Mouse (Mus musculus): Measurements from ENCODE around the gene Cul7. TPM values are rescaled to one million over a fixed set of nuclear protein-coding genes. Genes with fewer than 3 reads are reported as not detected.

The Cul7 gene
- 33.6 and 36.2 TPM in 2 replicates for polyA plus RNA-seq (2014; fragmentation: Nextera tagmentation; extraction: Ambion mirVana)

GRCm38 (mm10) chr17:46650232-46651031, at the start of gene Cul7:
TSS of gene Cul7 (plus strand) at chr17:46650337.
- Histone ChIP-seq H3K36me3 (ENCODE audit: control insufficient read depth, insufficient read depth, low read length) (peaks cover 30% of the 10 kb centered on the region), H3K4me2 (peak within 1 kb of the TSS; percentile 93), H3K9ac (ENCODE audit: low read depth, low read length) (peak within 1 kb of the TSS; percentile 94), H3K27me3 (ENCODE audit: control insufficient read depth, insufficient read depth, low read length) (no peaks in the 10 kb centered on the region), H3K9me3 (replicated peaks; ENCODE audit: control insufficient read depth, low read length) (no peaks in the 10 kb centered on the region), H3K4me3 (ENCODE audit: low read depth, low read length) (peak within 1 kb of the TSS; percentile 79), H3K4me1 (ENCODE audit: control insufficient read depth, insufficient read depth, low read length) (peaks cover 26% of the 10 kb centered on the region), H3K27ac (ENCODE audit: low read depth, low read length) (peak within 1 kb of the TSS; percentile 97)
- peak; percentile 91 for ATAC-seq (replicated peaks; ENCODE audit: insufficient number of reproducible peaks, low FRiP score, low TSS enrichment)
- WGBS (ENCODE audit: insufficient replicate concordance) = under 1% methylated on average over 56 of the region's 58 CpGs

- H3K4me2 ChIP-seq = no peak overlapping the region
- no peak for ATAC-seq (replicated peaks; ENCODE audit: insufficient number of reproducible peaks, low FRiP score, low TSS enrichment)
- no peaks in the 10 kb centered on the region for H3K27me3 ChIP-seq (ENCODE audit: control insufficient read depth, insufficient read depth, low read length)
- 81% methylated on average over 2 of the region's 2 CpGs for WGBS (ENCODE audit: insufficient replicate concordance)
- H3K4me1 ChIP-seq (ENCODE audit: control insufficient read depth, insufficient read depth, low read length) = peaks cover 20% of the 10 kb centered on the region
- H3K9ac ChIP-seq (ENCODE audit: low read depth, low read length) = no peak overlapping the region
- H3K27ac ChIP-seq (ENCODE audit: low read depth, low read length) = no peak overlapping the region
- no peaks in the 10 kb centered on the region for H3K36me3 ChIP-seq (ENCODE audit: control insufficient read depth, insufficient read depth, low read length)
- no peak overlapping the region for H3K4me3 ChIP-seq (ENCODE audit: low read depth, low read length)
- H3K9me3 ChIP-seq (replicated peaks; ENCODE audit: control insufficient read depth, low read length) = no peaks in the 10 kb centered on the region
Measured at GRCm38 (mm10) chr17:46600569-46600968, 49.6 kb upstream of the Cul7 start.

GRCm38 (mm10) chr17:46602212-46602611, 47.9 kb upstream of the Cul7 start:
- Histone ChIP-seq H3K4me3 (ENCODE audit: low read depth, low read length) (no peak overlapping the region), H3K27me3 (ENCODE audit: control insufficient read depth, insufficient read depth, low read length) (no peaks in the 10 kb centered on the region), H3K27ac (ENCODE audit: low read depth, low read length) (no peak overlapping the region), H3K9me3 (replicated peaks; ENCODE audit: control insufficient read depth, low read length) (no peaks in the 10 kb centered on the region), H3K9ac (ENCODE audit: low read depth, low read length) (no peak overlapping the region), H3K4me1 (ENCODE audit: control insufficient read depth, insufficient read depth, low read length) (peaks cover 20% of the 10 kb centered on the region), H3K36me3 (ENCODE audit: control insufficient read depth, insufficient read depth, low read length) (no peaks in the 10 kb centered on the region), H3K4me2 (no peak overlapping the region)
- no peak for ATAC-seq (replicated peaks; ENCODE audit: insufficient number of reproducible peaks, low FRiP score, low TSS enrichment)
- 62% methylated on average over 9 of the region's 9 CpGs for WGBS (ENCODE audit: insufficient replicate concordance)

GRCm38 (mm10) chr17:46603229-46603628, 46.9 kb upstream of the Cul7 start:
- Histone ChIP-seq H3K36me3 (ENCODE audit: control insufficient read depth, insufficient read depth, low read length) (no peaks in the 10 kb centered on the region), H3K4me3 (ENCODE audit: low read depth, low read length) (no peak overlapping the region), H3K9me3 (replicated peaks; ENCODE audit: control insufficient read depth, low read length) (no peaks in the 10 kb centered on the region), H3K9ac (ENCODE audit: low read depth, low read length) (no peak overlapping the region), H3K4me2 (no peak overlapping the region), H3K27ac (ENCODE audit: low read depth, low read length) (no peak overlapping the region), H3K27me3 (ENCODE audit: control insufficient read depth, insufficient read depth, low read length) (no peaks in the 10 kb centered on the region), H3K4me1 (ENCODE audit: control insufficient read depth, insufficient read depth, low read length) (peaks cover 20% of the 10 kb centered on the region)
- no peak for ATAC-seq (replicated peaks; ENCODE audit: insufficient number of reproducible peaks, low FRiP score, low TSS enrichment)
- WGBS (ENCODE audit: insufficient replicate concordance) = 91% methylated on average over 4 of the region's 4 CpGs

- Histone ChIP-seq H3K9ac (ENCODE audit: low read depth, low read length) (0 out of 2 replicates have a peak overlapping the region, but pooled peaks have one; percentile 22), H3K27ac (ENCODE audit: low read depth, low read length) (0 out of 2 replicates have a peak overlapping the region, but pooled peaks have one; percentile 17), H3K4me2 (no peak overlapping the region), H3K27me3 (ENCODE audit: control insufficient read depth, insufficient read depth, low read length) (no peaks in the 10 kb centered on the region), H3K4me1 (ENCODE audit: control insufficient read depth, insufficient read depth, low read length) (peaks cover 25% of the 10 kb centered on the region), H3K9me3 (replicated peaks; ENCODE audit: control insufficient read depth, low read length) (no peaks in the 10 kb centered on the region), H3K36me3 (ENCODE audit: control insufficient read depth, insufficient read depth, low read length) (no peaks in the 10 kb centered on the region), H3K4me3 (ENCODE audit: low read depth, low read length) (no peak overlapping the region)
- no peak for ATAC-seq (replicated peaks; ENCODE audit: insufficient number of reproducible peaks, low FRiP score, low TSS enrichment)
- 78% methylated on average over 5 of the region's 5 CpGs for WGBS (ENCODE audit: insufficient replicate concordance)
Measured at GRCm38 (mm10) chr17:46605126-46605525, 45.0 kb upstream of the Cul7 start.

GRCm38 (mm10) chr17:46605987-46606386, 44.1 kb upstream of the Cul7 start:
- ATAC-seq (replicated peaks; ENCODE audit: insufficient number of reproducible peaks, low FRiP score, low TSS enrichment) = no peak
- Histone ChIP-seq H3K27me3 (ENCODE audit: control insufficient read depth, insufficient read depth, low read length) (no peaks in the 10 kb centered on the region), H3K4me3 (ENCODE audit: low read depth, low read length) (no peak overlapping the region), H3K4me1 (ENCODE audit: control insufficient read depth, insufficient read depth, low read length) (peaks cover 28% of the 10 kb centered on the region), H3K4me2 (no peak overlapping the region), H3K9me3 (replicated peaks; ENCODE audit: control insufficient read depth, low read length) (no peaks in the 10 kb centered on the region), H3K9ac (ENCODE audit: low read depth, low read length) (no peak overlapping the region), H3K36me3 (ENCODE audit: control insufficient read depth, insufficient read depth, low read length) (no peaks in the 10 kb centered on the region), H3K27ac (ENCODE audit: low read depth, low read length) (no peak overlapping the region)
- 84% methylated on average over 12 of the region's 12 CpGs for WGBS (ENCODE audit: insufficient replicate concordance)

- Histone ChIP-seq H3K27me3 (ENCODE audit: control insufficient read depth, insufficient read depth, low read length) (no peaks in the 10 kb centered on the region), H3K9ac (ENCODE audit: low read depth, low read length) (no peak overlapping the region), H3K4me1 (ENCODE audit: control insufficient read depth, insufficient read depth, low read length) (peaks cover 37% of the 10 kb centered on the region), H3K9me3 (replicated peaks; ENCODE audit: control insufficient read depth, low read length) (no peaks in the 10 kb centered on the region), H3K36me3 (ENCODE audit: control insufficient read depth, insufficient read depth, low read length) (no peaks in the 10 kb centered on the region; the same call in 1 of the 2 replicates), H3K4me3 (ENCODE audit: low read depth, low read length) (no peak overlapping the region), H3K27ac (ENCODE audit: low read depth, low read length) (peak overlapping the region; percentile 25), H3K4me2 (peak overlapping the region; percentile 7)
- WGBS (ENCODE audit: insufficient replicate concordance) = 53% methylated on average over 15 of the region's 15 CpGs
- ATAC-seq (replicated peaks; ENCODE audit: insufficient number of reproducible peaks, low FRiP score, low TSS enrichment) = 0 out of 2 replicates have a peak, but pooled peaks have one; percentile 69
Measured at GRCm38 (mm10) chr17:46609721-46610514, 40.2 kb upstream of the Cul7 start.

GRCm38 (mm10) chr17:46611316-46611715, 38.8 kb upstream of the Cul7 start:
- Histone ChIP-seq H3K4me1 (ENCODE audit: control insufficient read depth, insufficient read depth, low read length) (peaks cover 37% of the 10 kb centered on the region), H3K9ac (ENCODE audit: low read depth, low read length) (no peak overlapping the region), H3K27ac (ENCODE audit: low read depth, low read length) (no peak overlapping the region), H3K4me2 (no peak overlapping the region), H3K27me3 (ENCODE audit: control insufficient read depth, insufficient read depth, low read length) (no peaks in the 10 kb centered on the region), H3K36me3 (ENCODE audit: control insufficient read depth, insufficient read depth, low read length) (no peaks in the 10 kb centered on the region; the same call in 1 of the 2 replicates), H3K4me3 (ENCODE audit: low read depth, low read length) (no peak overlapping the region), H3K9me3 (replicated peaks; ENCODE audit: control insufficient read depth, low read length) (no peaks in the 10 kb centered on the region)
- 88% methylated on average over 6 of the region's 6 CpGs for WGBS (ENCODE audit: insufficient replicate concordance)
- no peak for ATAC-seq (replicated peaks; ENCODE audit: insufficient number of reproducible peaks, low FRiP score, low TSS enrichment)

Data from heart, embryonic 11.5 days (tissue).